Mouse (Mus musculus): ENCODE measurements at regions not wholly inside any gene's neighbourhood (a gene's known extent, or its start where the extent isn't known, plus 50 kb on each side); places are given as distances from the start of the nearest gene placed in this dataset.

DNA sequence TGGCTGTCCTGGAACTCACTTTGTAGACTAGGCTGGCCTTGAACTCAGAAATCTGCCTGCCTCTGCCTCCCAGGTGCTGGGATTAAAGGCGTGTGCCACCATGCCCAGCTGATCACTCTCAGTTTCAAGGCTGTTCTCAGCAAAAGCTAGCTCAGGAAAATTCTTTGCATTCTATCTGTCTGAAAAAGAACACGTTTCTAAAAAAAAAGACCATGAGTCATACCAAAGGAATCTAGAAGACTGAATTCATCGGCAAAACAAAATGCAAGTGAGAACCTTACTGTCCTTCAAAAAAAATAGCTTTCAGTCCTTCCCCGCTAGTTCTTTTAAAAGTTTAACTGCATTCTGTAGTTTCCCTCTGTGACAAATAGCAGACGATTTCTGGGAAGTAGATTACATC lies 596.3 kb upstream of the Syt1 start:
- 85% methylated on average over 5 of the region's 5 CpGs for WGBS
- H3K9me3 ChIP-seq = no peaks in the 10 kb centered on the region
- no peaks in the 10 kb centered on the region for H3K4me1 ChIP-seq (replicated peaks)
- H3K4me3 ChIP-seq = no peak overlapping the region
- H3K27ac ChIP-seq = no peak overlapping the region
- DNase-seq (ENCODE audit: low spot score) = no peak
- H3K36me3 ChIP-seq = no peaks in the 10 kb centered on the region
- no peaks in the 10 kb centered on the region for H3K27me3 ChIP-seq (ENCODE audit: insufficient read depth, poor library complexity, severe bottlenecking)

DNA sequence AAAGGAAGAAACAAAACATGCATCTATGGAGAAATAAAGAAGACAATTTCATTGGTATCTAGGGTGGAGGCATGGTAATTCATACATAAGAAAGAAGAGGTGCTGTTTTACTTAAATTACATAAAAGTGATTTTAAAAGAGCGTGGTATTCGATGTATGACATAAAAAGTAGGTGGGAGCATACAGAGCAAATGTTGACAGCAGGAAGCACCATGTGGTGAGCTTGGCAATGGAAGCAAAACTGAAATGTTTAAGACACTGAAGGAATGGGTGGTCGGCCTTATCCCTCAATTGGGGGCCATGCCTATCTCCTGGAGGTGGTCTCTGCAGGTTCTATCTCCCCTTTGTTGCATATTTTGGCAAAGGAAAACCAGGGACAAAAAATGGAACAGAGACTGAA lies 592.5 kb upstream of the Syt1 start:
- Histone ChIP-seq H3K4me3 (no peak overlapping the region), H3K9me3 (no peaks in the 10 kb centered on the region), H3K4me1 (replicated peaks) (no peaks in the 10 kb centered on the region), H3K36me3 (no peaks in the 10 kb centered on the region), H3K27me3 (ENCODE audit: insufficient read depth, poor library complexity, severe bottlenecking) (no peaks in the 10 kb centered on the region), H3K27ac (no peak overlapping the region)
- DNase-seq (ENCODE audit: low spot score) = no peak
- WGBS = 86% methylated on average over 3 of the region's 3 CpGs

DNA sequence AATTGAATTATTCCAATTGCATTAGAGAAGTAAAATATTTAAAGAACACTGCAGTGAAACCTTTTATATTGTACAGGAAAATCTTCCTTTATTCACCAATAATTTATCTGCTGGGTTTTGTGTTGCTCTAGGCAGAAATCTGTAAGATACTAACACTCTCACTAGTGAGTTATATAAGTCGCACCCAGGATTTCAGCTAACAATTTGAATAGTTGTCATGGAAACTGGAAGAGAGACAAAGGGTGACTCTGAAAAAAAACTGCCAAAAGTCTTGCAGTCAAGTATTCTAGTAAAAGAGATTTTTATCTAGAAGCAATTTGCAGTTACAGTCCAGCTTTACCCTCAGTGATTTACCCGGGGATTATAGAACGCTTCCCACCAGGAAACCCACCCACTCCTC lies 587.8 kb upstream of the Syt1 start:
- no peaks in the 10 kb centered on the region for H3K27me3 ChIP-seq (ENCODE audit: insufficient read depth, poor library complexity, severe bottlenecking)
- no peak overlapping the region for H3K27ac ChIP-seq
- no peaks in the 10 kb centered on the region for H3K9me3 ChIP-seq
- no peak for DNase-seq (ENCODE audit: low spot score)
- no peaks in the 10 kb centered on the region for H3K4me1 ChIP-seq (replicated peaks)
- WGBS = 73% methylated on average over 3 of the region's 3 CpGs
- no peak overlapping the region for H3K4me3 ChIP-seq
- H3K36me3 ChIP-seq = no peaks in the 10 kb centered on the region

DNA sequence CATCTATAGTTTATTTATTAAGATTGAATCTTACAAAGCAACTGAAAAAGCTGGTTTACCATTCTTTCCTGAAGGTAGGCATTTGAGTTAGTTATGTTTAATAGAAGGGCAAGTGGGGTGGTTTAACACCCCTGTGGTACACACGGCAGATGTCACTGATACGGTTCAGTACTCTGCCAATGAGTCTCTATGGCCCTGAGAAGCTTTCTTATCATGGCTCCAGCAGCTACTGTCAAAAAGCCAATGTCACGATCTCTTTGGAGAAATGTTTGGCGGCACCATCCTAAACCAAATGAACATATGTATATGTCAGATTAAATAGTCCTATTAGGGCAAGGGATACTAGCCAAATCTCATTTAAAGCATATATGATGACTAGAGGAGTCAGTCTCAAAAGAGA lies 562.4 kb upstream of the Syt1 start:
- H3K4me3 ChIP-seq = no peak overlapping the region
- 91% methylated on average over 4 of the region's 4 CpGs for WGBS
- no peaks in the 10 kb centered on the region for H3K9me3 ChIP-seq
- no peak overlapping the region for H3K27ac ChIP-seq
- H3K27me3 ChIP-seq (ENCODE audit: insufficient read depth, poor library complexity, severe bottlenecking) = no peaks in the 10 kb centered on the region
- no peak for DNase-seq (ENCODE audit: low spot score)
- no peaks in the 10 kb centered on the region for H3K36me3 ChIP-seq
- H3K4me1 ChIP-seq (replicated peaks) = no peaks in the 10 kb centered on the region

DNA sequence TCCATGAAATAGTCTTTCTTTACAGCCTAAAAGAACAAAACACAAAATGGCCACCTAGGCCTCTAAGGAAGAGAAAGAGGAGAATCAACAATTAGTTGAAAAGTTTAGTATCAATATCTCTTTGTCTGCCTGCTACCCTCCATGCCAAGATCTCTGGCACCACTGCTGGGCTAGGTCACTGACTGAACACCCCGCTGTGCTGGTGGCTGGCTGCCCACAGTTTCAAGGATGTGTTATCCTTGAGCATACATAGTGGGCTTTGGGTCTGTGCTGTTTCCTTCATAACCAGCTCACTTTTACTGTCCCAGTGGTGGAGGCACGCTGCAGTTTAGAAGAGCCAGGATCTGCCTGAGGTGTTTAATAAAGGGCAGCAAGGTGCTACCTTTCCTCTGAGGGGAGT lies 559.0 kb upstream of the Syt1 start:
- no peak for DNase-seq (ENCODE audit: low spot score)
- H3K4me3 ChIP-seq = no peak overlapping the region
- H3K36me3 ChIP-seq = no peaks in the 10 kb centered on the region
- H3K27ac ChIP-seq = no peak overlapping the region
- no peaks in the 10 kb centered on the region for H3K9me3 ChIP-seq
- H3K27me3 ChIP-seq (ENCODE audit: insufficient read depth, poor library complexity, severe bottlenecking) = no peaks in the 10 kb centered on the region
- H3K4me1 ChIP-seq (replicated peaks) = no peaks in the 10 kb centered on the region
- 88% methylated on average over 2 of the region's 2 CpGs for WGBS

DNA sequence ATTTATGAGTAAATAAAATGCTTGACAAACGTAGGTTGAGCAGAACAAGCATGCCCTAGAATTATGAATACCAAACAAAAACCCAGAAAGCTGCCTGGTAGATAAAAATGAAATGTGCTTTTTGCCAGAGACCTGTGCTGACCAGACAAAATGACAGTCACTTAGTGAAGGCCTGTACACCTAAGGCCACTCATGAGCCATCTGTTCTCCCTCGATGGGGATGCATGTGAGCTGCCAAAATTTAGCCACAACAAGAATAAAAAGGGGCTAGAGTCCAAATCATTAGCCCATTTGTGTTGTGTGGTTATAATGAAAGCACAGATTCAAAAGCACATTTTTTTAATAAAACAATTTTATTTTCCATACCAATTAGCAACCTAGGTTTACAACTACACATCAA lies 555.9 kb upstream of the Syt1 start:
- H3K27ac ChIP-seq = no peak overlapping the region
- no peaks in the 10 kb centered on the region for H3K36me3 ChIP-seq
- no peak for DNase-seq (ENCODE audit: low spot score)
- no peaks in the 10 kb centered on the region for H3K9me3 ChIP-seq
- WGBS = 85% methylated on average over 2 of the region's 2 CpGs
- no peaks in the 10 kb centered on the region for H3K4me1 ChIP-seq (replicated peaks)
- H3K27me3 ChIP-seq (ENCODE audit: insufficient read depth, poor library complexity, severe bottlenecking) = no peaks in the 10 kb centered on the region
- H3K4me3 ChIP-seq = no peak overlapping the region

DNA sequence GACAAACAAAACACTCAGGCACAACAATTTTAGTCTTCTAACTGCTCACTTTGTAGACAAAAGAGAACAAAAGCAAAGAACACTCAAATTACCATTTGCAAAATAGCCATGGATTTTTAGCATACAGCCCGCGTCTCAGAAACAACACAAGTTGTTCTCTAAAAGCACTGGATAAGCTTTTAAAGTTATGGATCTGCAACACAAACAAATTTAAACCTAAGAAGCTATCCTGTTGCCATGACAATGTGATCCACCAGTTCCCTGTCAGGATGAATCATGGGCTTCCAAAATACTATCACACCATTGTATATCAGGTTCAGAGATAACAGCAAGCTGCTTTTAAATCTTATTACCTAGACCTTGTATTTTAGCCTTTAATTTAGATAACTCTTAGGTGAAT lies 550.9 kb upstream of the Syt1 start:
- Histone ChIP-seq H3K27me3 (ENCODE audit: insufficient read depth, poor library complexity, severe bottlenecking) (no peaks in the 10 kb centered on the region), H3K4me3 (no peak overlapping the region), H3K4me1 (replicated peaks) (peaks cover 5% of the 10 kb centered on the region), H3K9me3 (no peaks in the 10 kb centered on the region), H3K27ac (no peak overlapping the region), H3K36me3 (no peaks in the 10 kb centered on the region)
- no peak for DNase-seq (ENCODE audit: low spot score)
- 67% methylated on average over 2 of the region's 2 CpGs for WGBS

DNA sequence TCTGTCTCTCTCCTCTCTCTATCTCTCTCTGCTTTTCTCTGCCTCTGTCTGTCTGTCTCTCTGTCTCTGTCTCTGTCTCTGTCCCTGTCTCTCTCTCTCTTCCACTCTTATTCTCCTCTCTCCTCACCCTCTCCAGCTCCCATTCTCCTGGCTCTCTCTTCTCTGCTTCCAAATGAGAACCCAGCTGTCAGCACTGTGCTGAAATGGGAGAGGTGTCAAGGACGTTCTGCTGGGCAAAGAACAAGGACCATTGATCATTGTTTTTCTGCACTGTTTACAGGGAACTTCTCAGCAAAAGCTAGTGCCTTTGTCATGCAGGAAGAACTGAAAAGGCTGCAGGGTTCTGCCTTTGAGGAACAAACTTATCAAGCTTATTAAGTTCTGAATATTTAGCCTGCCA lies 550.3 kb upstream of the Syt1 start:
- no peaks in the 10 kb centered on the region for H3K36me3 ChIP-seq
- H3K27me3 ChIP-seq (ENCODE audit: insufficient read depth, poor library complexity, severe bottlenecking) = no peaks in the 10 kb centered on the region
- 22% methylated on average over 1 of the region's 1 CpGs for WGBS
- H3K4me3 ChIP-seq = no peak overlapping the region
- H3K4me1 ChIP-seq (replicated peaks) = peaks cover 5% of the 10 kb centered on the region
- H3K27ac ChIP-seq = 0 out of 2 replicates have a peak overlapping the region, but pooled peaks have one; percentile 16
- no peak for DNase-seq (ENCODE audit: low spot score)
- no peaks in the 10 kb centered on the region for H3K9me3 ChIP-seq

DNA sequence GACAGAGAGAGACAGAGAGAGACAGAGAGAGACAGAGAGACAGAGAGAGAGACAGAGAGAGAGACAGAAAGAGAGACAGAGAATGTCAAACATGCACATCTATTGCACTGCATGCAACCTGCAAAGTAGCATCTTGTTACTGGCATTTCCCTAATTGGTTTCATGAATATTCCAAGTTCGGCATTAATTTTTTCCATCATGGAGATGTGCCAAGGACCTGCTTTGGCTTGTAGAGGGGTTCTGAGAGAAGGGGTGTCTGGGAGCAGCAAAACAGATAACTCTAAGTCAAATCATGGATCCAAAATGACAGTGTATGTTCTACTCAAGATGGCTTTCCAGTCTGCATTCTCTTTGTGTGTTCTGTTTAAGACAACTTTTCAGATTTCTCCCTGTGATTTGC lies 532.5 kb upstream of the Syt1 start:
- Histone ChIP-seq H3K9me3 (no peaks in the 10 kb centered on the region), H3K27ac (no peak overlapping the region), H3K4me3 (no peak overlapping the region), H3K4me1 (replicated peaks) (no peaks in the 10 kb centered on the region), H3K36me3 (no peaks in the 10 kb centered on the region), H3K27me3 (ENCODE audit: insufficient read depth, poor library complexity, severe bottlenecking) (no peaks in the 10 kb centered on the region)
- WGBS = 89% methylated on average over 1 of the region's 1 CpGs
- DNase-seq (ENCODE audit: low spot score) = no peak

DNA sequence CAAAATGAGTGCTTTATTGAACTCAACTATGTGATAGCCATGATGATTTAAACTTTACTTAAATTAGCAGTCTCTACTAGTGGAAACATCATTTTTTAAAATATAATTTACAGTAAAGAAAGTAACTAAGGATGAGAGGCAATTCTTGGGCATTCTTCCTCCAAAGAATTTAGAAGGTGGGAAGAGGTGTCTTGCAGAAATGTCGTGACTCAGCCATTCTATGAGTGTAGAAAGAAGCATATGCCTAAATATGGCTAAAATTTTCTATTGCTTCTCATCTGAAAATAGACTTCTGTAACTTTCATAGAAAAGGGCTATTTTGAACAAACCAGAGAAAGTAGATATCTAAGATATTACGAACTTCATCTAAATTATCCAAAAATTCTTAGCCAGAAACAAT lies 529.4 kb upstream of the Syt1 start:
- no peak overlapping the region for H3K27ac ChIP-seq
- no peaks in the 10 kb centered on the region for H3K36me3 ChIP-seq
- DNase-seq (ENCODE audit: low spot score) = no peak
- H3K9me3 ChIP-seq = no peaks in the 10 kb centered on the region
- WGBS = 90% methylated on average over 2 of the region's 2 CpGs
- no peak overlapping the region for H3K4me3 ChIP-seq
- no peaks in the 10 kb centered on the region for H3K4me1 ChIP-seq (replicated peaks)
- no peaks in the 10 kb centered on the region for H3K27me3 ChIP-seq (ENCODE audit: insufficient read depth, poor library complexity, severe bottlenecking)

DNA sequence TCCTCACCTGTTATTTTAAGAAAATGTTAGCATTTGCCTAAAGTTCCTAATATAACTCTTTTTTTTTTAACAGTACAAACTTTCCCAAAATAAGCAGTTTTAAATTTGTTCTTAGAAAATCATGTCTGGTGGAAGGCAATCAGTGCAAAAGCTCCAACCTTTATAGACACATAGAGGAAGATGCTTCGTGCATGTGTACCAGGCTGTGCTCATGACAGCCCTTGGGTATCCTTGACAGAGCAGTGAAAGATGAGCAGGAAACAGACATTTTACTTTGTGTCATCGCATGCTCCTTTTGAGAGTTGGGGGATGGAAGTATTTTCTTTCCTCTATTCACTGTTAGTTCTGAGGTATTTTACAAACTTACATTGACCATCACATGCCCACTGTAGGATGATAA lies 517.3 kb upstream of the Syt1 start:
- no peak overlapping the region for H3K27ac ChIP-seq
- WGBS = 87% methylated on average over 2 of the region's 2 CpGs
- no peaks in the 10 kb centered on the region for H3K36me3 ChIP-seq
- H3K27me3 ChIP-seq (ENCODE audit: insufficient read depth, poor library complexity, severe bottlenecking) = no peaks in the 10 kb centered on the region
- no peaks in the 10 kb centered on the region for H3K9me3 ChIP-seq
- H3K4me1 ChIP-seq (replicated peaks) = no peaks in the 10 kb centered on the region
- no peak for DNase-seq (ENCODE audit: low spot score)
- no peak overlapping the region for H3K4me3 ChIP-seq

DNA sequence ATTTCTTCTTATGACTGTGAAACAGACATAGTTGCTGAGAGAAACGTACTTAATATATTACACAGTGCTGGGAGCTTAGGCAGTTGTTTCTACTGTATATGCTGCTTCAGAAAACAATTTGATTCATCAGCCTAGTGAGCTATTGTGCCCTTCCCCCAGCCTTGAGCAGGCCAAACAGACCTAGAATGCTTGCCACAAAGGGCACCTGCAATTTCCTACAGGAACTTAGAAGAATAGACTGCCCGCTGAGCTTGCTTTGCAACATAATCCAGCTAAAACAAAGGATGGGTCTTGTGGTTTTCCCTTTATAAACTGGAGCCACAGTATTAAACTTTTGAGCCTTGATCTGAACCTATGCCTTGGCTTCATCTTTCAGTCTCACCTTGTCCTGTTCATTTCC lies 510.9 kb upstream of the Syt1 start:
- Histone ChIP-seq H3K4me3 (no peak overlapping the region), H3K27ac (no peak overlapping the region), H3K27me3 (ENCODE audit: insufficient read depth, poor library complexity, severe bottlenecking) (no peaks in the 10 kb centered on the region), H3K9me3 (no peaks in the 10 kb centered on the region), H3K36me3 (no peaks in the 10 kb centered on the region), H3K4me1 (replicated peaks) (no peaks in the 10 kb centered on the region)
- DNase-seq (ENCODE audit: low spot score) = no peak
- 21% methylated on average over 2 of the region's 2 CpGs for WGBS

DNA sequence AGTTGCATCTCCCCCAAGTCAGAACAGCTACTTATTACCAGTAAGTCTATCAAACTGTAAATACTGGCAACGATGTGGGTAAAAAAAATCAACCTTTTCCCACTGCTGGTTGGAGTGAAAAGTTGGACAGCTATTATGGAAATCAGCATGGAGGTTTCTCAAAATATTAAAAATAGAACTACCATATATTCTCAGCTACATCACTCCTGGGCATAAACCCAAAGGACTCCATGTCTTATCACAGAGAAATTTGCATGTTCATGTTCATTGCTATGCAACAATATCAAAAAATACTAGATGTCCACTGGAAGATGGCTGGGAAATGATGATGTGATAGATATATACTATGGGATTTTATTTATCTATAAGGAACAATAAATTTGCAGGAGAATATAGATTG lies 506.9 kb upstream of the Syt1 start:
- Histone ChIP-seq H3K4me3 (no peak overlapping the region), H3K9me3 (no peaks in the 10 kb centered on the region), H3K27me3 (ENCODE audit: insufficient read depth, poor library complexity, severe bottlenecking) (no peaks in the 10 kb centered on the region), H3K36me3 (no peaks in the 10 kb centered on the region), H3K4me1 (replicated peaks) (no peaks in the 10 kb centered on the region), H3K27ac (no peak overlapping the region)
- DNase-seq (ENCODE audit: low spot score) = no peak
- WGBS = 90% methylated on average over 1 of the region's 1 CpGs

DNA sequence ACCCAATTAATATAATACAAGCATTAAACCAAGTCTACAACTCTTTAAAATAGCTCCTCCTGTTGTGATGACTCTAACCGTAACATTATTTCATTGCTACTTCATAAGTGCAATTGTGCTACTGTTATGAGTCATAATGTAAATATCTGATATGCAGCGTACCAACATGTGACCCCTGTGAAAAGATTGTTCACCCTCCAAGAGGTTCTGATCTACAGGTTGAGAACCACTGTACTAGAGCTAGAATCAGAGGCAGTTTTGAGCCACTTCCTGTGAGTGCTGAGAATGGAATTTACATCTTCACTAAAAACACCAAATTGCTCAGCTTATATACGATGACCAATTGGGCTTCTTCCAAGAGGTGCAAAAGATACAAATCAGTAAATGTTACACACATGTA lies 504.4 kb upstream of the Syt1 start:
- DNase-seq (ENCODE audit: low spot score) = no peak
- no peak overlapping the region for H3K4me3 ChIP-seq
- no peaks in the 10 kb centered on the region for H3K27me3 ChIP-seq (ENCODE audit: insufficient read depth, poor library complexity, severe bottlenecking)
- no peaks in the 10 kb centered on the region for H3K4me1 ChIP-seq (replicated peaks)
- no peaks in the 10 kb centered on the region for H3K36me3 ChIP-seq
- no peak overlapping the region for H3K27ac ChIP-seq
- whole genome bisulfite sequencing = 92% methylated on average over 3 of the region's 3 CpGs
- H3K9me3 ChIP-seq = no peaks in the 10 kb centered on the region
